Mouse (Mus musculus): Measurements from ENCODE around the gene Slc41a3.
"Not testable (repeated sequence)": the region's sequence is repeated elsewhere in the genome, so short reads cannot be mapped to it uniquely, and the experiment has no call there.

Slc41a3 gene

GRCm38 (mm10) chr6:90624184-90624583, 19.7 kb downstream of the Slc41a3 start:
- in situ Hi-C loops (cut with MseI, MboI) = no loop called here

- in situ Hi-C loops (cut with MseI, MboI) = no loop called here
Observed at GRCm38 (mm10) chr6:90624733-90625132, 20.2 kb downstream of the Slc41a3 start.

DNA sequence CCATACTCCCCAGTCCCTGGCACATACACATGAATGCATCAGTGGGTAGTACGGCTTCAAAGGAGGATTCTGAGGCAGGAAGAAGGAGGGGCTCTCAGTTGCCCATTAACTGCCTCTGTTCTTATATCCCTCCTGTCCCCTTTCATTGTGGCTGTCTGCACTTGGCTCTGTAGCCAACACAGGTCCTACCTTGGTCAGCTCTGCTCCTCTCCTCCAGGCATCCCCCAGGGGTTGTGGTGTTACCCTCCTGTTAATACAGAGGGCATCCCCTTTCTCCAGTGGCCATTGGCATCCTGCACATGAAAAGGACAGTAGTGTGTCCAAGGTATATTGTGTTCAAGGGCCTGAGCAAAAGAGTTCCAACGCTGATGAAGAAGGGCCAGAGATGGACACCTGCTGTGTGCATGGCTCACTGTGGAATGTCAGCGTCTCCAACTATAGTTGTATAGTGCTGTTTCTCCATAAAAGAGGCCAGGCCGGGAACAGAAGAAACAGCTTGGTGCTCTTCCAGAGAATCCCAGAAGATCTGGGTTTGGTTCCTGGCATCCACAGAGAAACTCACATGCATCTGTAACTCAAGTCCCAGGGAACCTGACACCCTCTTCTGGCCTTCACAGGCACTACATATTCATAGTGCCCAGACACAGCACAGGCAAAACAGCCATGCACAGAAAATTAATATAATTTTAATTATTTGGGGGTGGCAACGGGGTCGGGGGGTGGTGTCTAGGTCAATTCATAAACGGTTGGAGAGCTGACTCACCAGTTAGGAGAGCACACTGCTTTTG, 20.9 kb downstream of the Slc41a3 start:
- in situ Hi-C loops (cut with MseI, MboI) = no loop called here

- in situ Hi-C loops (cut with MseI, MboI) = no loop called here
Observed at GRCm38 (mm10) chr6:90627556-90627955, 23.0 kb downstream of the Slc41a3 start.

GRCm38 (mm10) chr6:90629506-90629905, 25.0 kb downstream of the Slc41a3 start:
- in situ Hi-C loops (cut with MseI, MboI) = no loop called here

GRCm38 (mm10) chr6:90630427-90630826, 25.9 kb downstream of the Slc41a3 start:
- in situ Hi-C loops (cut with MseI, MboI) = no loop called here

- in situ Hi-C loops (cut with MseI, MboI) = not testable (repeated sequence)
Observed at GRCm38 (mm10) chr6:90632526-90632925, 28.0 kb downstream of the Slc41a3 start.

GRCm38 (mm10) chr6:90635081-90635480, 30.6 kb downstream of the Slc41a3 start:
- in situ Hi-C loops (cut with MseI, MboI) = no loop called here

DNA sequence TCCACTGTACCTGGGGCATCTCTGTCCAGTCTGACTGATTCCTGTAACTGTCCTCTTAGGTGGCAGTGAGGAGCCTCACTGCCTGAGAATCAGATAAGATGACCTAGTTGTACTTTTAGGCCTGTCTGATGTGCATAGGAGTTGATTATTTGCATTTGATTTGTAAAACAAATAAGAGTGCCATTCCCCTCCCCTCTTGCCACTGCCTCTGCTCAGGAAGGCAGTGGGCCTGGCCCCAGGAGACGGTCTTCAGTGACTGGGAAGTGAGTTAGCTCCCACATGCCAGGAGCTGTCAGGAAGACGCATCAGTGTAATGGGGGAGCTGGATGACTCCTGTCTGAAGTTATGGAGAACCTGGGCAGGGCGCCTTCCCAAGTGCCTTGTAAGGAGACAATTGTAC, 31.1 kb downstream of the Slc41a3 start:
- in situ Hi-C loops (cut with MseI, MboI) = no loop called here

GRCm38 (mm10) chr6:90643057-90643456, 38.5 kb downstream of the Slc41a3 start:
- in situ Hi-C loops (cut with MseI, MboI) = no loop called here

DNA sequence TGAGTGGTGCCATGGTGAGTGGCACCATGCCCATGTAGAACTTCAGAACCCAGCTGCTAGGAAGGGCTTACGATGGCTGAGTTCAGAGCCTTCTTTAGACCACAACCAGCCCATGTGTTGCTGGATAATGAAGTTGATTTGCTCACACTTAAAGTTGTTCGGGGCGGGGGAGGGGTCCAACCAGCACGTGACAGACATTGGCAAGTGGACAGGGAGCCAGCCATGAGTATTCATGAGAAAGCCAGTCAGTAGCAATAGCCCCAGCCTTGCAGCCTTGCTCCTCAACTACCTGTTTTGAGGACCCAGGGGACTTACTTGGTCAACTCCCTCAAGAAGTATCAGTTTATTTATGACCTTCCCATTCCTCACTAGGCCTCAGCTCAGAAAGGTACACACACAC, 40.4 kb downstream of the Slc41a3 start:
- in situ Hi-C loops (cut with MseI, MboI) = no loop called here

GRCm38 (mm10) chr6:90648391-90648790, 43.9 kb downstream of the Slc41a3 start:
- in situ Hi-C loops (cut with MseI, MboI) = no loop called here

GRCm38 (mm10) chr6:90649279-90649678, 44.8 kb downstream of the Slc41a3 start:
- in situ Hi-C loops (cut with MseI, MboI) = no loop called here

DNA sequence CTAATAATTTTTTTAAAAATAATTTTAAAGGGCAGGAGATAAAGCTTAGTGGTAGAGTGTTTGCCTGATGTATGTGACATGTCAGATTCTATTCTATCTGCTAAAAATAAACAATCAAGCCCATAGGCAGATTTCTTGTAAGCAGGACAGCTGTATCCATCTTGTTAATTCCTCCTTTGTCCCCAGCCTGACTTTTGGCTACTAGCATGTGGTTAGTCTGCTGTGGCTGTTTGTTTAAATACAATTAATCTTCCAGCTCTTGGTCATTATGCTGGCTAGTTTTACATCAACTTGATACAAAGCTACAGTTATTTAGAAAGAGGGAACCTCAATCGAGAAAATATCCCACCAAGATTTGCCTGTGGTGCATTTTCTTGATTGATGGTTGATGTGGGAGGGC, 46.1 kb downstream of the Slc41a3 start:
- in situ Hi-C loops (cut with MseI, MboI) = loop anchor here in 1 of 2 experiments (5.0 kb wide), 1 partner anchor 77 kb away; no protein-coding TSS in a partner anchor

- in situ Hi-C loops (cut with MseI, MboI) = loop anchor here in 1 of 2 experiments (5.0 kb wide), 1 partner anchor 74 kb away; no protein-coding TSS in a partner anchor
Observed at GRCm38 (mm10) chr6:90653736-90654135, 49.2 kb downstream of the Slc41a3 start.

DNA sequence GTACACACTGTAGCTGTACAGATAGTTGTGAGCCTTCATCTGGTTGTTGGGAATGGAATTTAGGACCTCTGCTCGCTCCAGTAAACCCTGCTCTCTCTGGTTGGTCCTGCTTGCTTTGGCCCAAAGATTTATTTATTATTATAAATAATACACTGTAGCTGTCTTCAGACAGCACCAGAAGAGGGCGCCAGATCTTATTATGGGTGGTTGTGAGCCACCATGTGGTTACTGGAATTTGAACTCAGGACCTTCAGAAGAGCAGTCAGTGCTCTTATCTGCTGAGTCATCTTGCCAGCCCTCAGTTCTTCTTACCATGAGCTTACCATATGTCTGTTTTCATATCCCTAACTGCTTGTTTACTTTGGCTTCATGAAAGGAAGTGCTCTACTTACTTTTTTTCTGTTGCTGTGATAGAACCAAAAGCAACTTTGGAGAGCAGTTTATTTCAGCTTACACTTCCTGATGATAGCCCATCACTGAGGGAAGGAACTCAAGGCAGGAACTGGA, 51.9 kb downstream of the Slc41a3 start:
- in situ Hi-C loops (cut with MseI, MboI) = loop anchor here in 1 of 2 experiments (5.0 kb wide), 1 partner anchor 66 kb away; no protein-coding TSS in a partner anchor

DNA sequence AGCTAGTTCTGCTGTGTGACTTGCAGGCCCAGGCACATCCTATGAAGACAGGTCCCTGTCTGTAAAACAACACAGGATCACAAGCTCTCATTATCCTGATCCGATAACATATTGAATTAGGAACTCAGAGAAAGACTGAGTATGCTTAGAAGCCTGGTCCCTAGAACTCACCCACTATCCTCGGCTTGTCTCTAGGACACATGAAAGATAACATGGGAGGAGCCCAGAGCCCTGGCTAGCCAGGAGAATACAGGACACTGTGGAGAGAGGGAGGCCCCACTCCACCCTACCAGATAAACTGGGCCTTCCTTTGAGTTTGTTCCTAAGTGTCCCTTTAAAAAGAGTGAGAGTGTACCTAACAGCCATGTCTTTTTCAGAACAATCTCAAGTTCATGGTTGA, 55.4 kb downstream of the Slc41a3 start:
- in situ Hi-C loops (cut with MseI, MboI) = loop anchor here in 1 of 2 experiments (5.0 kb wide), 1 partner anchor 62 kb away; no protein-coding TSS in a partner anchor

DNA sequence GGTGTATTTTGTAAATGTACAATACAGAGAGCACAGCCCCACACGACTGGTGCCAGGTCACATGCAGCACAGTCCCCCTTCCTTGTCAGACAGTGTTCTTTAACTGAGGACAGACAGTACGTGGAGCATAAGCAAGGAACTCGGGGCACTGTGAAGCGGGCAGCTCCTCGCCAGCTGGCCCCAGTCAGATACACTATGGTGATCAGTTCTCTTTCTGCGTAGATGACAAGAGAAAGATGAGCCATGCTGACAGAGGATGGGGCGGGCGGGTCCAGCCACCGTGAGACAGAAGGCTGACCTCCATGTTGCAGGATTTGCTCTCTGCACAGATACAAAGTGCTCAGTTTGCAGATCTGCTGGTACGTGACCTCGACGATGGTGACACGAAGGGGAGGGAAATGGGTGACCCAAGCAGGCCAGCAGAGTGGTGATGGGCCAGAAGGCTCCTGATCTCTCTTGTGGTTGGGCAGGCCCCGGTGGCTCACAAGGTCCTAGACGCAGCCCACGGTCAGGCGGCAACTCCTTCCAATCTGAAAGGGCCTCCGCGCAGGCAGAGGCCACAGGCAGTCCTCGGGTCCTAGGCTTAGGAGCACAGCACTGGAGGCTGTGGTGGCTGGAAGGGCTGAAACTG, 56.0 kb downstream of the Slc41a3 start:
- in situ Hi-C loops (cut with MseI, MboI) = no loop called here

DNA sequence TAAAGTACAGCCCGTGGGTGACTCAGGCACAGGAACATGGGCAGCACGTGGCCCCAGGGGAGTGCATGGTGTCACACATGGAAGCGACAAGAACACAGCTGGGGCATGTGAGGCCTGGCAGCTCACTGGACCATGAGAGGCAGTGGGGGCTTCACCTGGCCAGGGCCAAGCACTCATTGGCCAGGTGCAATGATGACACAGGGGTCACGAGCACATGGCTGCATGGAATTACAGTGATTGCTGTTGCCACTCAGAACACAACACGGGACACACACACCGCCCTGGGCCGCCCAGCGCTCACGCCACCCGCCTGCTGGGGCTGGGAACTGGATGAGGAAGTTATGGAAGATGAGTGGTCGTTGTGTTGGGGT, 56.5 kb downstream of the Slc41a3 start:
- in situ Hi-C loops (cut with MseI, MboI) = no loop called here

DNA sequence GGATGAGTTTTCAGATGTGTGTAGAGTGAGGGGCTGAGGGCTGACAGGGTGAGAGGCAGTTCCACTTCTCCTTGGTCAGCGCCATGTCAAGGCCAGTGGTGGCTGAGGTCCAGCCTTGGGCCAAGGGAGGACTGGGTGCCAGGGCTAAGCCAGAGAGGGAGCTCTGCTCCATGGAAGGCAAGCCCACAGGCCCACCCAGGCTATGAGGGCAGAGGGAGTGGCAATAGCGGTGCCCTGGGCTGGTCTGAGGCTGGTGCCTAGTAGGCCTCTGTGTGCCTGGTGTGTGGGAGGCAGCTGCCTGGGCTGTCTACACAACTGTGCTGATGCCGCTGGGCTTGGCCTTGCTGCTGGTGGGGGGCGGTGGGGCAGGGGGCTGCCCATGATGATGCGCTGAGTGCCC, 57.6 kb downstream of the Slc41a3 start:
- in situ Hi-C loops (cut with MseI, MboI) = no loop called here

DNA sequence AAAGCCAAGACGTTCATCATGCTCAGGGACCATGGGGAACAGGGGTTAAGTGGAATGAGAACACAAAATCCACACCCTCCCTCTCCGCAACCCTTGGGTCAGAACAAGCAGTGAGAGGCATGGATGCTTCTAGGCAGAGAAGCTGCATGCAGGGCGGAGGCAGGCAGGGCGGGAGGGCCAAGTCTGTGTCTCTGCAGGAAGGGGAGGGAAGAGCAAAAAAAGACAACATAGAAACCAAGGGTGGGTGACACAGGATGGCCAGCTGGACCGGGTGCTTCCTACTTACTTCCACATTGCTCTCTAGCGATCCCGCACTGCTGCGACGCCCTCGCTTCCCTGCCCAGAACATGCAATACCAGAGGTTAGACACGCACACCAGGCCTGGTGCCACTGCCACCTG, 59.2 kb downstream of the Slc41a3 start:
- in situ Hi-C loops (cut with MseI, MboI) = no loop called here

GRCm38 (mm10) chr6:90668693-90669092, 64.2 kb downstream of the Slc41a3 start:
- in situ Hi-C loops (cut with MseI, MboI) = no loop called here

- in situ Hi-C loops (cut with MseI, MboI) = no loop called here
Observed at GRCm38 (mm10) chr6:90678759-90679158, 74.2 kb downstream of the Slc41a3 start.

All from mouse trophoblast stem cell (cell line).